Mouse (Mus musculus): ENCODE data around the gene Sh3kbp1. TPM values are rescaled to one million over a fixed set of nuclear protein-coding genes. Genes with fewer than 3 reads are reported as not detected.

Gene Sh3kbp1
- polyA plus RNA-seq, 1 experiment from 2014 or later, result 17.9 TPM

DNA sequence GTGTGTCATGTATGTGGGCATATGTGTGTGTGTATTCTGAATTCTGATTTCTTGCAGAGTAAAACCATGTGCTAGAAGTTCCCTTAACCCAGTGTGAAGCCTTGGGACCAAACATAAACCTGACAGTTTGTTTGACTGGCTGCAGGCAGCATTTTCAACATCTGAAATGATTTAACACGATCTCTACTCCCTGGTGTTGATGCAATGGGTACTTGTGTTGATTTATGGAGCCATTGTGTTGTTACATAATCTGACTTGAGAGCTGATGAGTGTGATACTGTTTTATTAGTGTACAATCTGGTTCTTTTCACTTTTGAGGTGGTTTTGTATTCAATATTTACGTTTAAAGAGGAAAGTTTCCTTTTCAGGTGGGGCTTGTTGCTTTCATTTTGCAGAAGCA is 204.1 kb downstream of the Sh3kbp1 start:
- no peak for DNase-seq (ENCODE audit: low spot score)
- no peak overlapping the region for H3K4me3 ChIP-seq (ENCODE audit: low read depth, low read length)
- H3K4me2 ChIP-seq (replicated peaks; ENCODE audit: low read depth, low read length), result no peak overlapping the region
- no peak overlapping the region for H3K9ac ChIP-seq (replicated peaks; ENCODE audit: low read depth)
- H3K27me3 ChIP-seq (replicated peaks; ENCODE audit: insufficient read depth, low read length), result no peaks in the 10 kb centered on the region
- no peaks in the 10 kb centered on the region for H3K4me1 ChIP-seq (ENCODE audit: insufficient read depth, low read depth, low read length)
- 25% methylated on average over 2 of the region's 2 CpGs for WGBS
- ATAC-seq, result no peak
- H3K36me3 ChIP-seq (ENCODE audit: insufficient read depth, low read length), result no peaks in the 10 kb centered on the region
- H3K27ac ChIP-seq (ENCODE audit: low read length), result no peak overlapping the region
- no peaks in the 10 kb centered on the region for H3K9me3 ChIP-seq (ENCODE audit: low read length)
- TF ChIP-seq CTCF (IDR thresholded peaks at IDR 0.05), result no peak
- TF ChIP-seq EP300 (IDR thresholded peaks at IDR 0.05), result no peak

DNA sequence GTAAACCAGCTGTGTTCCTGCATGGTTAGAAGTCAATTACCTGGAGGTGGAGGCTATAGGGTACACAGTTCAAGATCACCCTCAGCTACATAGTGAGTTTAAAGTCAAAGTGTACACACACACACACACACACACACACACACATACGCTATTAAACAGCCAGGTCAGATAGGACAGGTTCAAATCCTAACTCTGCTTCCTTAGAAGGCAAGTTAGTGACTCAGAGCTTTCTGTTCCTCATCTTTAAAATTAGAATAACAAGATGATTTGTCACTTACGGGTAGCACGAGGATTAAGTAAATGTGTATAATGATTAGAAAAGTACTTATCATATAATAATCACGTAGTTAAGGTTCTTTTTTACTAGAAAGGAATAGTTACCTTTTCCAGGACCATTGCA is 208.2 kb downstream of the Sh3kbp1 start:
- ATAC-seq (no peak), DNase-seq (ENCODE audit: low spot score) (no peak)
- no peaks in the 10 kb centered on the region for H3K27me3 ChIP-seq (replicated peaks; ENCODE audit: insufficient read depth, low read length)

DNA sequence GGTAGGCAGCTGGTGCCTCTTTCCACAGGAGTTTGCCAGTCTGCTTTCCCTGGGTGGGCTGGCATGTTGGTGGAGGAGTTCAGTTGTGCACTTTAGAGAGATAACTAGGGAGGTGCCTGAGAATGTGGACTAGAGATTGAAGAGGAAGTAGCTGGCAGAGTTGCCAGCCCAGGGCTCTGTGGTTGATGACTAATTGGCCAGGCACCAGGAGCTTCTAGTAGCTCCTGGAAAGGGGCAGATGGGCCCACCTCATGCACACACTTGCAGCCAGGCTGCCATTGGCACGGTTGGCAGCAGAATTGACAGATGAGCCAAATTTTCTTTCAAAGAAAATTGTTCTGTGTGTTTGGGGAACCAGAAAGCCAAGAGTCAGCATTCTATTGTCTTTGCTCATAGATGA is 210.3 kb downstream of the Sh3kbp1 start:
- H3K36me3 ChIP-seq (ENCODE audit: insufficient read depth, low read length), result no peaks in the 10 kb centered on the region
- WGBS, result 83% methylated on average over 1 of the region's 1 CpGs
- no peaks in the 10 kb centered on the region for H3K9me3 ChIP-seq (ENCODE audit: low read length)
- H3K4me2 ChIP-seq (replicated peaks; ENCODE audit: low read depth, low read length), result no peak overlapping the region
- no peak for TF ChIP-seq CTCF (IDR thresholded peaks at IDR 0.05)
- no peak for TF ChIP-seq EP300 (IDR thresholded peaks at IDR 0.05)
- DNase-seq (ENCODE audit: low spot score), result no peak
- H3K27ac ChIP-seq (ENCODE audit: low read length), result no peak overlapping the region
- no peaks in the 10 kb centered on the region for H3K4me1 ChIP-seq (ENCODE audit: insufficient read depth, low read depth, low read length)
- no peak overlapping the region for H3K4me3 ChIP-seq (ENCODE audit: low read depth, low read length)
- no peak overlapping the region for H3K9ac ChIP-seq (replicated peaks; ENCODE audit: low read depth)
- H3K27me3 ChIP-seq (replicated peaks; ENCODE audit: insufficient read depth, low read length), result no peaks in the 10 kb centered on the region
- ATAC-seq, result no peak

More for the DNA sequence above, 208.2 kb downstream of the Sh3kbp1 start:
- TF ChIP-seq EP300 (IDR thresholded peaks at IDR 0.05) (no peak), CTCF (IDR thresholded peaks at IDR 0.05) (no peak)
- no peaks in the 10 kb centered on the region for H3K9me3 ChIP-seq (ENCODE audit: low read length)
- H3K4me3 ChIP-seq (ENCODE audit: low read depth, low read length), result no peak overlapping the region
- H3K9ac ChIP-seq (replicated peaks; ENCODE audit: low read depth), result no peak overlapping the region
- no peaks in the 10 kb centered on the region for H3K36me3 ChIP-seq (ENCODE audit: insufficient read depth, low read length)
- no peaks in the 10 kb centered on the region for H3K4me1 ChIP-seq (ENCODE audit: insufficient read depth, low read depth, low read length)
- 90% methylated on average over 4 of the region's 4 CpGs for WGBS
- H3K27ac ChIP-seq (ENCODE audit: low read length), result no peak overlapping the region
- no peak overlapping the region for H3K4me2 ChIP-seq (replicated peaks; ENCODE audit: low read depth, low read length)

DNA sequence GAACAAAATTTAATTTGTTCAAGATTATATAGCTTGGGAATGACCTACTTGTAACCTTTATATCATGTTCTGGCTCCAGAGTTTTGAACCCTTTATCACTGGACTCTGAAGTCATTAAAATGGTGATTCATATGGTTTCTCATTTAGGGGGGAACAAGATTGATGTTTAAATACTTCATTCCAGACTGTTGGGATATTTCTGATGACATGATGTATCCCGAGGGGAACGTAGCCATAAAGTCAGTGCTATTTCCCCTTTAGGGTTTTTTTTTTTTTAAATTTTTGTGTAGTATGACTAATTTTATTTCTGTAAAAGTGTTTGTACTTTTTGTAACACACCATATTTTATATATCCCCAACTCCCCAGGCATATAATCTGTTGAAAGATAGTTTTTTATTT is 212.7 kb downstream of the Sh3kbp1 start:
- no peaks in the 10 kb centered on the region for H3K36me3 ChIP-seq (ENCODE audit: insufficient read depth, low read length)
- no peaks in the 10 kb centered on the region for H3K9me3 ChIP-seq (ENCODE audit: low read length)
- H3K4me2 ChIP-seq (replicated peaks; ENCODE audit: low read depth, low read length), result no peak overlapping the region
- TF ChIP-seq EP300 (IDR thresholded peaks at IDR 0.05) (no peak), CTCF (IDR thresholded peaks at IDR 0.05) (no peak)
- H3K27me3 ChIP-seq (replicated peaks; ENCODE audit: insufficient read depth, low read length), result no peaks in the 10 kb centered on the region
- ATAC-seq, result no peak
- H3K4me1 ChIP-seq (ENCODE audit: insufficient read depth, low read depth, low read length), result no peaks in the 10 kb centered on the region
- 68% methylated on average over 2 of the region's 2 CpGs for WGBS
- no peak for DNase-seq (ENCODE audit: low spot score)
- H3K9ac ChIP-seq (replicated peaks; ENCODE audit: low read depth), result no peak overlapping the region
- H3K4me3 ChIP-seq (ENCODE audit: low read depth, low read length), result no peak overlapping the region
- no peak overlapping the region for H3K27ac ChIP-seq (ENCODE audit: low read length)

DNA sequence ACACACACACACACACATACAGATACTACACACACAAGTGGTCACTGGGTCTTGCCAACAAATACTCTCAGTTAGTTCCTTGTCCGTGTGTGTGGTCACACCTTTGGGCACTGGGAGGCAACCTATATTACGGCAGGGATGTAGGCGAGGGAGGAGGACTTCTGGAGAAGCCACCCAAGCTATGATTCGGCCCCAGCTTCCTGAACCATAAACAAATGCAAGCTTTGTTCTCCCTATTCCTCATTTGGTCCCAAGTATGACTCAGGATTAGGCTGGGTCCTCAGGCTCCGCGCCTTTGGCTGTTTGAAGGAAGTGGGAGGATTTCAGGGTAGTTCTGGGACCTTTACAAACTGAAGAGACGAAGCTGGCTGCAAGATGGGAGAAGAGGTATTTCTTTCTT is 213.2 kb downstream of the Sh3kbp1 start:
- Histone ChIP-seq H3K4me3 (ENCODE audit: low read depth, low read length) (no peak overlapping the region), H3K4me2 (replicated peaks; ENCODE audit: low read depth, low read length) (no peak overlapping the region), H3K9ac (replicated peaks; ENCODE audit: low read depth) (no peak overlapping the region), H3K27ac (ENCODE audit: low read length) (no peak overlapping the region), H3K9me3 (ENCODE audit: low read length) (no peaks in the 10 kb centered on the region), H3K36me3 (ENCODE audit: insufficient read depth, low read length) (no peaks in the 10 kb centered on the region), H3K27me3 (replicated peaks; ENCODE audit: insufficient read depth, low read length) (no peaks in the 10 kb centered on the region), H3K4me1 (ENCODE audit: insufficient read depth, low read depth, low read length) (no peaks in the 10 kb centered on the region)
- whole genome bisulfite sequencing, result 54% methylated on average over 7 of the region's 7 CpGs
- DNase-seq (ENCODE audit: low spot score), result peak; percentile 16
- no peak for TF ChIP-seq EP300 (IDR thresholded peaks at IDR 0.05)
- TF ChIP-seq CTCF (IDR thresholded peaks at IDR 0.05), result no peak
- peak; percentile 54 for ATAC-seq

DNA sequence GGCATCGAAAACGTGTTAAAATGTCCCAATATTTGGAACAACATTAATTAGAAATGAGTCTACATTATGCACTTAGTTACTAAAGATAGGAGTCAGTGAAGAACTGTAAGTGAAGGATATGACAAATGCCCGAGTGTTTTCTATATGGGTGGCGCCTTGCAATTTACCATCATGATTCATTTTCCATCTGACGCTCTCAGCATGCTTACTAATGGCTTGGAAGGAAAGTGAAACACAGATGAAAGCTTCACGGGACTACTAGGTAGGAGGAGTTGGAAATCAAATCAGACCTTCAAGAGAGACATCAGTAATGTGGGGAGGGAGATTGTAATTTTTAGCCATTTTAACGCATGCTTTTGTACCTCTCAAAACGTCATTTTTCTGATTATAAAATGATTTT is 223.7 kb downstream of the Sh3kbp1 start:
- TF ChIP-seq CTCF (IDR thresholded peaks at IDR 0.05) (no peak), EP300 (IDR thresholded peaks at IDR 0.05) (no peak)
- DNase-seq (ENCODE audit: low spot score), result no peak
- no peak for ATAC-seq
- Histone ChIP-seq H3K4me1 (ENCODE audit: insufficient read depth, low read depth, low read length) (no peaks in the 10 kb centered on the region), H3K4me2 (replicated peaks; ENCODE audit: low read depth, low read length) (no peak overlapping the region), H3K27me3 (replicated peaks; ENCODE audit: insufficient read depth, low read length) (no peaks in the 10 kb centered on the region), H3K27ac (ENCODE audit: low read length) (no peak overlapping the region), H3K9me3 (ENCODE audit: low read length) (no peaks in the 10 kb centered on the region), H3K36me3 (ENCODE audit: insufficient read depth, low read length) (no peaks in the 10 kb centered on the region), H3K4me3 (ENCODE audit: low read depth, low read length) (no peak overlapping the region), H3K9ac (replicated peaks; ENCODE audit: low read depth) (no peak overlapping the region)
- WGBS, result 75% methylated on average over 8 of the region's 8 CpGs

DNA sequence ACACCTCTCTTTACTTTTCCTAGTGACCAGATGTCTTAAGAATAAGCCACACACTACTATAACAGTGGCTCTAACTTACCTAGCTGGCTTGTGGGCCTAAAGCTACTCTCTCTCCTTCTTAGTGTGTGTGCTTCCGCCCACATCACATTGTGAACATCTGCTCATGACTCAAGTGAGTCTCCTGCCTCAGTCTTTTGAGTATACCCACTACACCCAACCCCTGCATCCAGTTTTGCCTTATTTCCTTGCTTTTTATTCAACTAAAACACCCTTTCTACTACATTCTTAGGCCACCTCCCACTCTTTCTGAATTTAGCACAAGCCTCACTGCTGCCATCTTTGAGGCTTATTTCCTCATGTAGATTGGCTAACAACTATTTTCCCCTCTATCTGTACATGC is 229.8 kb downstream of the Sh3kbp1 start:
- ATAC-seq (no peak), DNase-seq (ENCODE audit: low spot score) (no peak)
- H3K27me3 ChIP-seq (replicated peaks; ENCODE audit: insufficient read depth, low read length), result no peaks in the 10 kb centered on the region
- no peak overlapping the region for H3K4me2 ChIP-seq (replicated peaks; ENCODE audit: low read depth, low read length)
- no peak overlapping the region for H3K27ac ChIP-seq (ENCODE audit: low read length)
- WGBS, result 73% methylated on average over 1 of the region's 1 CpGs
- H3K4me3 ChIP-seq (ENCODE audit: low read depth, low read length), result no peak overlapping the region
- H3K36me3 ChIP-seq (ENCODE audit: insufficient read depth, low read length), result no peaks in the 10 kb centered on the region
- TF ChIP-seq CTCF (IDR thresholded peaks at IDR 0.05), result no peak
- no peak for TF ChIP-seq EP300 (IDR thresholded peaks at IDR 0.05)
- no peaks in the 10 kb centered on the region for H3K9me3 ChIP-seq (ENCODE audit: low read length)
- H3K4me1 ChIP-seq (ENCODE audit: insufficient read depth, low read depth, low read length), result no peaks in the 10 kb centered on the region
- H3K9ac ChIP-seq (replicated peaks; ENCODE audit: low read depth), result no peak overlapping the region
